Mouse (Mus musculus) liver (tissue): Measurements from ENCODE around the gene Hpse2.
A peak's percentile ranks its signal among the peaks of the same experiment; 100 is the strongest.
"Not testable (repeated sequence)": the region's sequence is repeated elsewhere in the genome, so short reads cannot be mapped to it uniquely, and the experiment has no call there.

ENCODE experiments used
- DNase-seq: peaks from one replicate; pipeline ENCODE4 v3.0.0-alpha.2; 2020; ENCODE audit warnings: mixed read lengths

Hpse2 gene

GRCm38 (mm10) chr19:42839118-42839517 is 549.0 kb downstream of the Hpse2 start:
- no peak for DNase-seq

GRCm38 (mm10) chr19:42838271-42838670 is 549.9 kb downstream of the Hpse2 start:
- DNase-seq, result no peak

- DNase-seq, result no peak
Measured at GRCm38 (mm10) chr19:42837591-42837990, 550.6 kb downstream of the Hpse2 start.

- DNase-seq, result no peak
Measured at GRCm38 (mm10) chr19:42833126-42833525, 555.0 kb downstream of the Hpse2 start.

GRCm38 (mm10) chr19:42832251-42832650 is 555.9 kb downstream of the Hpse2 start:
- no peak for DNase-seq

- no peak for DNase-seq
Measured at GRCm38 (mm10) chr19:42829196-42829595, 559.0 kb downstream of the Hpse2 start.

- no peak for DNase-seq
Measured at GRCm38 (mm10) chr19:42827843-42828242, 560.3 kb downstream of the Hpse2 start.

GRCm38 (mm10) chr19:42820109-42820508 is 568.0 kb downstream of the Hpse2 start:
- no peak for DNase-seq

- DNase-seq, result no peak
Measured at GRCm38 (mm10) chr19:42817761-42818160, 570.4 kb downstream of the Hpse2 start.

GRCm38 (mm10) chr19:42816261-42816660 is 571.9 kb downstream of the Hpse2 start:
- DNase-seq, result no peak

GRCm38 (mm10) chr19:42810140-42810539 is 578.0 kb downstream of the Hpse2 start:
- DNase-seq, result no peak

- DNase-seq, result no peak
Measured at GRCm38 (mm10) chr19:42809491-42809890, 578.7 kb downstream of the Hpse2 start.

- no peak for DNase-seq
Measured at GRCm38 (mm10) chr19:42797866-42798265, 590.3 kb downstream of the Hpse2 start.

- DNase-seq, result no peak
Measured at GRCm38 (mm10) chr19:42795801-42796200, 592.4 kb downstream of the Hpse2 start.

GRCm38 (mm10) chr19:42794914-42795613 is 593.1 kb downstream of the Hpse2 start:
- DNase-seq, result peak; percentile 83

GRCm38 (mm10) chr19:42788311-42788710 is 599.8 kb downstream of the Hpse2 start:
- no peak for DNase-seq

- no peak for DNase-seq
Measured at GRCm38 (mm10) chr19:42785562-42786220, 602.5 kb downstream of the Hpse2 start.

GRCm38 (mm10) chr19:42785129-42785528 is 603.0 kb downstream of the Hpse2 start:
- peak; percentile 24 for DNase-seq

- DNase-seq, result not testable (repeated sequence)
Measured at GRCm38 (mm10) chr19:42780156-42780538, 608.0 kb downstream of the Hpse2 start.

- DNase-seq, result peak; percentile 90
Measured at GRCm38 (mm10) chr19:42779531-42780155, 608.5 kb downstream of the Hpse2 start, which contains the start of gene Hps1. Hps1 (minus strand) TSS chr19:42779978.

- peak; percentile 30 for DNase-seq
Measured at GRCm38 (mm10) chr19:42777801-42778200, 610.4 kb downstream of the Hpse2 start.

- DNase-seq, result peak; percentile 61
Measured at GRCm38 (mm10) chr19:42776813-42777212, 611.3 kb downstream of the Hpse2 start.

GRCm38 (mm10) chr19:42770141-42770872 is 617.8 kb downstream of the Hpse2 start:
- no peak for DNase-seq
